Mouse (Mus musculus): ENCODE results near the gene Bhlhe23. TPM values are rescaled to one million over a fixed set of nuclear protein-coding genes. Genes with fewer than 3 reads are reported as not detected.

Gene Bhlhe23
- total and polyA plus RNA-seq, 3 experiments: not detected

- peaks cover 4% of the 10 kb centered on the region for H3K79me2 ChIP-seq (replicated peaks; ENCODE audit: control insufficient read depth, extremely low read depth, insufficient read depth, poor library complexity, severe bottlenecking)
- no peak for TF ChIP-seq USF1 (IDR thresholded peaks at IDR 0.05; ENCODE audit: low read depth, low read length)
- TF ChIP-seq ELF1 (IDR thresholded peaks at IDR 0.05; ENCODE audit: low read depth, low read length): no peak
- TF ChIP-seq MXI1 (IDR thresholded peaks at IDR 0.05; ENCODE audit: low read depth, low read length): no peak
- no peak for TF ChIP-seq KAT2A (IDR thresholded peaks at IDR 0.05; ENCODE audit: insufficient replicate concordance, low read length)
- TF ChIP-seq SIN3A (IDR thresholded peaks at IDR 0.05; ENCODE audit: low read length): no peak
- no peak for TF ChIP-seq CHD1 (IDR thresholded peaks at IDR 0.05; ENCODE audit: low read depth, low read length)
- TF ChIP-seq NRF1 (IDR thresholded peaks at IDR 0.05; ENCODE audit: low read depth, low read length): no peak
- no peak for TF ChIP-seq MAZ (IDR thresholded peaks at IDR 0.05; ENCODE audit: low read depth, low read length)
- no peak for TF ChIP-seq ZNF384 (IDR thresholded peaks at IDR 0.05; ENCODE audit: low read depth, low read length)
- TF ChIP-seq UBTF (IDR thresholded peaks at IDR 0.05; ENCODE audit: low read depth, low read length): no peak
- no peak for TF ChIP-seq NELFE (IDR thresholded peaks at IDR 0.05; ENCODE audit: low read depth, low read length)
- TF ChIP-seq MAX (IDR thresholded peaks at IDR 0.05; ENCODE audit: low read length): no peak
- TF ChIP-seq SMC3 (IDR thresholded peaks at IDR 0.05; ENCODE audit: low read depth, low read length): no peak
- no peak for TF ChIP-seq POLR2AphosphoS2 (IDR thresholded peaks at IDR 0.05; ENCODE audit: low read depth, low read length)
- no peak for TF ChIP-seq ZC3H11A (IDR thresholded peaks at IDR 0.05; ENCODE audit: low read depth, low read length)
- TF ChIP-seq PAX5 (IDR thresholded peaks at IDR 0.05; ENCODE audit: low read length): no peak
- TF ChIP-seq EP300 (IDR thresholded peaks at IDR 0.05; ENCODE audit: low read length): no peak
- TF ChIP-seq ZKSCAN1 (IDR thresholded peaks at IDR 0.05; ENCODE audit: borderline replicate concordance, low read depth, low read length): no peak
- no peak for TF ChIP-seq JUND (conservative IDR thresholded peaks at IDR 0.05; ENCODE audit: low read depth, low read length)
- TF ChIP-seq TCF12 (IDR thresholded peaks at IDR 0.05; ENCODE audit: low read depth, low read length): no peak
- H3K9me3 ChIP-seq (replicated peaks; ENCODE audit: low read length): no peaks in the 10 kb centered on the region
- DNase-seq (ENCODE audit: extremely low read depth): no peak
- peaks cover 30 to 69% of the 10 kb centered on the region in 2 experiments for H3K36me3 ChIP-seq (replicated peaks in 1 of 2; ENCODE audit: control insufficient read depth in 1 of 2, insufficient read depth in 1 of 2, low read length in 1 of 2)
- H3K9ac ChIP-seq (ENCODE audit: insufficient read depth, low read depth): no peak overlapping the region
- dilution Hi-C loops (cut with MboI; ENCODE audit: extremely low pct_ligation_motif_present, extremely low pct_unique_long_range_greater_than_20kb, low sequenced_read_pairs): no loop called here
- peaks cover 3 to 21% of the 10 kb centered on the region in 2 experiments; a peak in 3 of 4 replicates for H3K4me1 ChIP-seq (ENCODE audit: control insufficient read depth in 1 of 2, insufficient read depth in 2 of 2)
- H3K4me2 ChIP-seq (ENCODE audit: insufficient read depth, low read depth, poor library complexity, severe bottlenecking): no peak overlapping the region
- no peak overlapping the region for H3K4me3 ChIP-seq (replicated peaks in 1 of 3; ENCODE audit: low read depth in 2 of 3, low read length in 2 of 3, poor library complexity in 1 of 3)
- H3K27ac ChIP-seq (ENCODE audit: insufficient read depth, low read depth): no peak overlapping the region
- in situ Hi-C loops (cut with MboI; ENCODE audit: low pct_ligation_motif_present, low pct_unique_long_range_greater_than_20kb, low sequenced_read_pairs): no loop called here
- H3K27me3 ChIP-seq (replicated peaks): no peaks in the 10 kb centered on the region
Measured at GRCm38 (mm10) chr2:180731036-180731435, 45.7 kb downstream of the Bhlhe23 start.

GRCm38 (mm10) chr2:180727613-180728021, 49.1 kb downstream of the Bhlhe23 start:
- no peak for DNase-seq (ENCODE audit: extremely low read depth)
- TF ChIP-seq RAD21 (IDR thresholded peaks at IDR 0.05; ENCODE audit: low read depth, low read length) (no peak), POLR2AphosphoS2 (IDR thresholded peaks at IDR 0.05; ENCODE audit: low read depth, low read length) (no peak), SIN3A (IDR thresholded peaks at IDR 0.05; ENCODE audit: low read length) (no peak), PAX5 (IDR thresholded peaks at IDR 0.05; ENCODE audit: low read length) (no peak), POLR2A (IDR thresholded peaks at IDR 0.05; ENCODE audit: low read depth, low read length) (no peak)
- Histone ChIP-seq H3K4me3 (replicated peaks in 1 of 3; ENCODE audit: low read depth in 2 of 3, low read length in 2 of 3, poor library complexity in 1 of 3) (peak overlapping the region in 1 of 3 experiments; percentile 7), H3K27me3 (replicated peaks) (no peaks in the 10 kb centered on the region), H3K9me3 (replicated peaks; ENCODE audit: low read length) (no peaks in the 10 kb centered on the region), H3K27ac (ENCODE audit: insufficient read depth, low read depth) (no peak overlapping the region), H3K4me1 (ENCODE audit: control insufficient read depth in 1 of 2, insufficient read depth in 2 of 2) (peaks cover 16 to 47% of the 10 kb centered on the region in 2 experiments), H3K4me2 (ENCODE audit: insufficient read depth, low read depth, poor library complexity, severe bottlenecking) (peak overlapping the region; percentile 74; the same call in 1 of the 2 replicates), H3K36me3 (replicated peaks in 1 of 2; ENCODE audit: control insufficient read depth in 1 of 2, insufficient read depth in 1 of 2, low read length in 1 of 2) (peaks cover 13 to 53% of the 10 kb centered on the region in 2 experiments), H3K79me2 (replicated peaks; ENCODE audit: control insufficient read depth, extremely low read depth, insufficient read depth, poor library complexity, severe bottlenecking) (peaks cover 7% of the 10 kb centered on the region), H3K9ac (ENCODE audit: insufficient read depth, low read depth) (peak overlapping the region; percentile 58; the same call in 1 of the 2 replicates)
- dilution Hi-C loops (cut with MboI; ENCODE audit: extremely low pct_ligation_motif_present, extremely low pct_unique_long_range_greater_than_20kb, low sequenced_read_pairs) (no loop called here), in situ Hi-C loops (cut with MboI; ENCODE audit: low pct_ligation_motif_present, low pct_unique_long_range_greater_than_20kb, low sequenced_read_pairs) (no loop called here)

Data from CH12.LX (cell line).